Mouse (Mus musculus) adrenal gland, postnatal 36 days (tissue): ENCODE data around the gene St5. TPM values are rescaled to one million over a fixed set of nuclear protein-coding genes. Genes with fewer than 3 reads are reported as not detected.

Source experiments
- DNase-seq, 2 experiments: peaks; one replicate each; pipeline ENCODE4 v3.0.0; 2021; ENCODE audit warnings: mixed read lengths in 1 of 2
- total RNA-seq, 2 experiments: library from RNA; stranded (reverse); gene quantifications; 2 replicates each; pipeline ENCODE4 v1.2.3; 2021

St5 gene
- total RNA-seq, 2 experiments from 2014 or later = 37.9 to 45.8 TPM

GRCm38 (mm10) chr7:109702721-109703120, 684 bp downstream of the St5 start:
- no peak for DNase-seq

- no peak for DNase-seq
Observed at GRCm38 (mm10) chr7:109700213-109700612, 3.2 kb downstream of the St5 start.

GRCm38 (mm10) chr7:109695339-109695726, 8.1 kb downstream of the St5 start:
- DNase-seq = no peak

GRCm38 (mm10) chr7:109694576-109695338, 8.6 kb downstream of the St5 start:
- DNase-seq = no peak

GRCm38 (mm10) chr7:109690961-109691360, 12.4 kb downstream of the St5 start:
- DNase-seq = peak in 1 of 2 experiments; percentile 13

- DNase-seq = no peak
Observed at GRCm38 (mm10) chr7:109690101-109690500, 13.3 kb downstream of the St5 start.

- no peak for DNase-seq
Observed at GRCm38 (mm10) chr7:109686585-109687128, 16.7 kb downstream of the St5 start.

GRCm38 (mm10) chr7:109680879-109681278, 22.5 kb downstream of the St5 start:
- no peak for DNase-seq

- DNase-seq = no peak
Observed at GRCm38 (mm10) chr7:109680284-109680683, 23.1 kb downstream of the St5 start.

GRCm38 (mm10) chr7:109674944-109675628, 28.3 kb downstream of the St5 start:
- no peak for DNase-seq

GRCm38 (mm10) chr7:109671581-109672471, 31.6 kb downstream of the St5 start:
- peak; percentile 71 to 78 for DNase-seq

GRCm38 (mm10) chr7:109669426-109670170, 33.8 kb downstream of the St5 start:
- DNase-seq = no peak

GRCm38 (mm10) chr7:109666664-109667063, 36.7 kb downstream of the St5 start:
- DNase-seq = no peak

GRCm38 (mm10) chr7:109662626-109663025, 40.8 kb downstream of the St5 start:
- no peak for DNase-seq

- no peak for DNase-seq
Observed at GRCm38 (mm10) chr7:109659278-109659677, 44.1 kb downstream of the St5 start.

GRCm38 (mm10) chr7:109657884-109658283, 45.5 kb downstream of the St5 start:
- no peak for DNase-seq

- no peak for DNase-seq
Observed at GRCm38 (mm10) chr7:109654871-109655270, 48.5 kb downstream of the St5 start.

GRCm38 (mm10) chr7:109648812-109649594, 54.4 kb downstream of the St5 start:
- no peak for DNase-seq

GRCm38 (mm10) chr7:109646574-109646973, 56.8 kb downstream of the St5 start:
- DNase-seq = no peak

GRCm38 (mm10) chr7:109643305-109643994, 60.0 kb downstream of the St5 start:
- DNase-seq = no peak
